Mouse (Mus musculus): Measurements from ENCODE around the gene 4930455H04Rik.

4930455H04Rik gene

GRCm38 (mm10) chr3:116967967-116968366 is at the start of gene 4930455H04Rik:
Gene 4930455H04Rik, plus strand, starts transcription at chr3:116968267.
- DNase-seq (ENCODE audit: low spot score), result no peak

GRCm38 (mm10) chr3:116921535-116921934 is 46.5 kb upstream of the 4930455H04Rik start:
- DNase-seq (ENCODE audit: low spot score), result no peak

GRCm38 (mm10) chr3:116923042-116923441 is 45.0 kb upstream of the 4930455H04Rik start:
- DNase-seq (ENCODE audit: low spot score), result no peak

- DNase-seq (ENCODE audit: low spot score), result no peak
These were observed 39.1 kb upstream of the 4930455H04Rik start for GRCm38 (mm10) chr3:116928994-116929393.

- no peak for DNase-seq (ENCODE audit: low spot score)
These were observed 34.9 kb upstream of the 4930455H04Rik start for GRCm38 (mm10) chr3:116933158-116933557.

- no peak for DNase-seq (ENCODE audit: low spot score)
These were observed 31.0 kb upstream of the 4930455H04Rik start for GRCm38 (mm10) chr3:116936934-116937691.

- no peak for DNase-seq (ENCODE audit: low spot score)
These were observed 27.1 kb upstream of the 4930455H04Rik start for GRCm38 (mm10) chr3:116940804-116941558.

GRCm38 (mm10) chr3:116941559-116942117 is 26.4 kb upstream of the 4930455H04Rik start:
- no peak for DNase-seq (ENCODE audit: low spot score)

GRCm38 (mm10) chr3:116942751-116943150 is 25.3 kb upstream of the 4930455H04Rik start:
- DNase-seq (ENCODE audit: low spot score), result no peak

GRCm38 (mm10) chr3:116943422-116943821 is 24.6 kb upstream of the 4930455H04Rik start:
- DNase-seq (ENCODE audit: low spot score), result no peak

GRCm38 (mm10) chr3:116946476-116946875 is 21.6 kb upstream of the 4930455H04Rik start:
- DNase-seq (ENCODE audit: low spot score), result no peak

- DNase-seq (ENCODE audit: low spot score), result no peak
These were observed 17.4 kb upstream of the 4930455H04Rik start for GRCm38 (mm10) chr3:116950665-116951115.

GRCm38 (mm10) chr3:116951489-116951888 is 16.6 kb upstream of the 4930455H04Rik start:
- no peak for DNase-seq (ENCODE audit: low spot score)

GRCm38 (mm10) chr3:116952242-116952899 is 15.7 kb upstream of the 4930455H04Rik start:
- no peak for DNase-seq (ENCODE audit: low spot score)

GRCm38 (mm10) chr3:116953366-116953765 is 14.7 kb upstream of the 4930455H04Rik start:
- no peak for DNase-seq (ENCODE audit: low spot score)

GRCm38 (mm10) chr3:116955061-116955460 is 13.0 kb upstream of the 4930455H04Rik start:
- DNase-seq (ENCODE audit: low spot score), result no peak

GRCm38 (mm10) chr3:116960414-116960813 is 7.7 kb upstream of the 4930455H04Rik start:
- no peak for DNase-seq (ENCODE audit: low spot score)

GRCm38 (mm10) chr3:116961354-116962142 is 6.5 kb upstream of the 4930455H04Rik start:
- no peak for DNase-seq (ENCODE audit: low spot score)

GRCm38 (mm10) chr3:116963213-116963612 is 4.9 kb upstream of the 4930455H04Rik start:
- no peak for DNase-seq (ENCODE audit: low spot score)

GRCm38 (mm10) chr3:116964426-116964825 is 3.6 kb upstream of the 4930455H04Rik start:
- DNase-seq (ENCODE audit: low spot score), result no peak

- no peak for DNase-seq (ENCODE audit: low spot score)
These were observed 1.8 kb upstream of the 4930455H04Rik start for GRCm38 (mm10) chr3:116966225-116966624.

Measured in urinary bladder, postnatal 25 days (tissue).